Mouse (Mus musculus) liver, postnatal 0 days (tissue): ENCODE measurements around the gene Atoh7.

Experiments used
- CTCF ChIP-seq: sonication (generic); IDR thresholded peaks from 2 replicates; pipeline ENCODE4 v1.5.1; 2016; ENCODE audit warnings: antibody characterized with exemption, low read depth
- EP300 ChIP-seq: IDR thresholded peaks from 2 replicates; pipeline ENCODE4 v1.6.1; 2016; ENCODE audit warnings: antibody characterized with exemption, low read depth, mild to moderate bottlenecking

DNA sequence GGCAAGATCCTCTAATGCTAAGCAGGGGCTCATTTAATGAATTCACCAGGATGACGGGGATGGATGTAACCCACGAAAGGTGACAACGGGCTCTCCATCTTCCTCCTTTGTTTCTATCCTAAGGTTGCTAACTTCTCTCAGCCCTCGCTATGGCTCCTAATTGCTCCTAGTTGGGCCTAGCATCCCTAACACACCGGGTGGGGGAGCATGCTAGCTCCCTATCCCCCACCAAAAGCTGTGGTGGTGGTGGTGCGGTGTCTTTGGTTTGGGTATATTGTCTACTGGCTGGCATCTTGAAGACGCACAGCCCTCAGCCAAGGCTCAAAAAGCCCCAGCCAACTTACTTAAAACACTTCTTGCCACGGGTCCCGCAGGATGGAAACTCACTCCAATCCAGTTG lies 16.9 kb downstream of the Atoh7 start:
- TF ChIP-seq CTCF (no peak), EP300 (no peak)
